ENCODE assay signal across 17 mouse cellular contexts in the genomic region with DNA sequence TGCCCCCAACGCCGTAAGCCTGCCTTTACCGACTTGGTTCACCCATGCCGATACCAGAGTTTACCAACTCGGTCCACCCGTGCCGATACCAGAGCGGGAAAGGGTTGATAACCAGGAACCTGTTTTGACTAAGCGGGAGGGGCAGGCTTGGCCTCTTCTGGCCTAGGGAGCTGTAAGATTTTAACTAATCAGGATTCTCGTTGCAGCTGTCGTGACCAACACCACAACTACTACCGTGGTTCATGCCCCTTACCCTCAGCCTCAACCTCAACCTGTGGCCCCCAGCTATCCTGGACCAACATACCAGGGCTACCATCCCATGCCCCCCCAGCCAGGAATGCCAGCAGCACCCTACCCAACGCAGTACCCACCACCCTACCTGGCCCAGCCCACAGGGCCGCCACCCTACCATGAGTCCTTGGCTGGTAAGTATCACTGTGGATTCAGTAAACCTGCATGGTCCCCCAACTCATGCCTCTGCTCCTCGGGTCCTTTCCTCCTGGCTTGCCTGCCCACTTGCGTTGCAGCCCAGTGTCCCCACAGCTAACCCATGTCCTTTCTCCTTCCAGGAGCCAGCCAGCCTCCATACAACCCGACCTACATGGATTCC. TPM values are rescaled to one million over a fixed set of nuclear protein-coding genes. Genes with fewer than 3 reads are reported as not detected.
A peak's percentile ranks its signal among the peaks of the same experiment; 100 is the strongest.
DNase-seq lines count a peak whose midpoint lies in the region; ATAC-seq and TF ChIP-seq lines count a peak whose summit lies in the region.
"Had no signal": no experiment of that assay in that cellular context is flagged by ENCODE, and none has a peak within 500 bp of the region (broad histone marks: within the 10 kb centered on the region; RNA-seq: fewer than 3 reads in every experiment).

No protein-coding gene starts in this region.

- no peak for DNase-seq in liver, adult 2 months (ENCODE audit: extremely low read depth, low read depth, low spot score)
- peak; percentile 42 for DNase-seq in testis, postnatal 10 days (ENCODE audit: low spot score)
- DNase-seq in testis, postnatal 14 days (ENCODE audit: low spot score), result no peak
- DNase-seq in G1E (ENCODE audit: low spot score), result no peak
- DNase-seq in urinary bladder, adult 2 months (ENCODE audit: low spot score), result no peak
- DNase-seq: adrenal gland, postnatal 25 days; cerebellum, postnatal 36 days; forebrain, postnatal 0 days; lung, postnatal 10 days; right cerebral cortex, adult 18-20 months had no signal

- ATAC-seq in liver, embryonic 12.5 days, result no peak
- ATAC-seq in G1E (ENCODE audit: extremely low read depth, insufficient number of reproducible peaks, low FRiP score, poor library complexity, severe bottlenecking), result no peak
- ATAC-seq: forebrain, postnatal 0 days; inflammation-experienced regulatory T-cells, adult 6 months had no signal

- no peaks in the 10 kb centered on the region for H3K36me3 ChIP-seq in liver, adult 2 months (ENCODE audit: control insufficient read depth, insufficient read depth, low read length)
- peaks cover 38% of the 10 kb centered on the region for H3K36me3 ChIP-seq in liver, embryonic 12.5 days
- H3K36me3 ChIP-seq in G1E (replicated peaks), result peaks cover 76% of the 10 kb centered on the region
- peaks cover 20% of the 10 kb centered on the region for H3K36me3 ChIP-seq in small intestine, adult 2 months (ENCODE audit: control insufficient read depth, insufficient read depth, low read length)

- no peak for TF ChIP-seq CTCF in liver, adult 2 months (IDR thresholded peaks at IDR 0.05; ENCODE audit: low read depth, low read length)
- no peak for TF ChIP-seq CTCF in G1E (IDR thresholded peaks at IDR 0.05; ENCODE audit: low read depth, low read length)
- no peak for TF ChIP-seq CTCF in small intestine, adult 2 months (IDR thresholded peaks at IDR 0.05; ENCODE audit: extremely low read depth, insufficient read length, insufficient replicate concordance, low read depth, low read length)

- peak overlapping the region; percentile 1; the same call in 1 of the 2 replicates for H3K9ac ChIP-seq in liver, adult 2 months (ENCODE audit: low read depth, low read length)
- H3K9ac ChIP-seq in liver, embryonic 12.5 days, result no peak overlapping the region
- H3K9ac ChIP-seq: heart, embryonic 13.5 days; limb, embryonic 13.5 days had no signal

- no peaks in the 10 kb centered on the region for H3K9me3 ChIP-seq in liver, embryonic 12.5 days (replicated peaks)
- no peaks in the 10 kb centered on the region for H3K9me3 ChIP-seq in G1E (replicated peaks)
- H3K9me3 ChIP-seq: forebrain, embryonic 10.5 days; heart, embryonic 13.5 days; hindbrain, embryonic 13.5 days; limb, embryonic 13.5 days had no signal

- no peaks in the 10 kb centered on the region for H3K27me3 ChIP-seq in liver, adult 2 months (ENCODE audit: control insufficient read depth, insufficient read depth, low read length)
- no peaks in the 10 kb centered on the region for H3K27me3 ChIP-seq in liver, embryonic 12.5 days (replicated peaks)
- no peaks in the 10 kb centered on the region for H3K27me3 ChIP-seq in G1E (ENCODE audit: insufficient read depth, low read length)
- H3K27me3 ChIP-seq in small intestine, adult 2 months (ENCODE audit: control insufficient read depth, insufficient read depth, low read length), result no peaks in the 10 kb centered on the region
- H3K27me3 ChIP-seq: heart, embryonic 13.5 days; hindbrain, embryonic 13.5 days; limb, embryonic 13.5 days had no signal

- H3K4me3 ChIP-seq in liver, adult 2 months (ENCODE audit: insufficient read depth, low read depth, low read length), result no peak overlapping the region
- H3K4me3 ChIP-seq in liver, embryonic 12.5 days, result no peak overlapping the region
- H3K4me3 ChIP-seq in G1E (ENCODE audit: low read depth, low read length), result peak overlapping the region; percentile 67; the same call in 1 of the 2 replicates
- peak overlapping the region; percentile 59 for H3K4me3 ChIP-seq in small intestine, adult 2 months (ENCODE audit: low read depth, low read length)
- H3K4me3 ChIP-seq: heart, embryonic 13.5 days; limb, embryonic 13.5 days had no signal

- peaks cover 12% of the 10 kb centered on the region for H3K4me1 ChIP-seq in liver, adult 2 months (ENCODE audit: control insufficient read depth, insufficient read depth, low read length)
- peaks cover 52% of the 10 kb centered on the region for H3K4me1 ChIP-seq in liver, embryonic 12.5 days
- peaks cover 80% of the 10 kb centered on the region for H3K4me1 ChIP-seq in G1E (ENCODE audit: insufficient read depth, low read depth, low read length)
- H3K4me1 ChIP-seq in small intestine, adult 2 months (ENCODE audit: control insufficient read depth, insufficient read depth, insufficient read length, low read length), result peaks cover 24% of the 10 kb centered on the region

- H3K27ac ChIP-seq in liver, adult 2 months (replicated peaks; ENCODE audit: insufficient read depth, low read depth, low read length), result no peak overlapping the region
- H3K27ac ChIP-seq in liver, embryonic 12.5 days, result no peak overlapping the region
- H3K27ac ChIP-seq in small intestine, adult 2 months (ENCODE audit: insufficient read depth, low read depth, low read length), result no peak overlapping the region; the same call in 1 of the 2 replicates
- H3K27ac ChIP-seq: hindbrain, embryonic 13.5 days; limb, embryonic 13.5 days had no signal

- no peak overlapping the region for H3K4me2 ChIP-seq in liver, embryonic 12.5 days

- TF ChIP-seq POLR2A in liver, adult 2 months (IDR thresholded peaks at IDR 0.05; ENCODE audit: extremely low read depth, insufficient read depth, low read length), result no peak
- TF ChIP-seq POLR2A in small intestine, adult 2 months (IDR thresholded peaks at IDR 0.05; ENCODE audit: low read depth, low read length), result no peak

- peaks cover 11% of the 10 kb centered on the region; the same call in 1 of the 2 replicates for H3K79me2 ChIP-seq in liver, adult 2 months (ENCODE audit: control insufficient read depth, insufficient read depth, low read length)

- WGBS in liver, adult 2 months, result 92% methylated on average over 17 of the region's 17 CpGs
- 83% methylated on average over 17 of the region's 17 CpGs for WGBS in liver, embryonic 12.5 days (ENCODE audit: insufficient replicate concordance)
- WGBS in small intestine, adult 2 months, result 86% methylated on average over 17 of the region's 17 CpGs

RNA-seq across cellular contexts. Expression of a gene that starts 3.3 kb away (rescaled TPM):
- total RNA-seq in liver, adult 2 months (2014; rRNA removed), result 7.7 and 8.4 TPM in 2 replicates
- 30.7 and 41.1 TPM in 2 replicates for polyA plus RNA-seq in liver, adult 2 months (2012; rRNA removed)
- 8.8 and 9.1 TPM in 2 replicates for polyA plus RNA-seq in liver, embryonic 12.5 days (2016; fragmentation: Nextera tagmentation; extraction: Ambion mirVana)
- total RNA-seq in G1E (2014; fragmentation: Nextera tagmentation), result 9.6 and 14.4 TPM in 2 replicates
- 12.2 and 19.6 TPM in 2 replicates for total RNA-seq in G1E (2017)
- polyA plus RNA-seq in G1E (2012), result 15.1 and 27.4 TPM in 2 replicates
- 51.9 and 174 TPM in 2 replicates for polyA plus RNA-seq in small intestine, adult 2 months (2012; rRNA removed)
- 37.3 and 41.4 TPM in 2 replicates for polyA plus RNA-seq in urinary bladder, adult 2 months (2012; rRNA removed)

RNA-seq across cellular contexts. Expression of a gene that starts 17.7 kb away (rescaled TPM):
- 5.1 and 5.4 TPM in 2 replicates for total RNA-seq in liver, adult 2 months (2014; rRNA removed)
- 9.2 and 10.3 TPM in 2 replicates for polyA plus RNA-seq in liver, adult 2 months (2012; rRNA removed)
- polyA plus RNA-seq in liver, embryonic 12.5 days (2016; fragmentation: Nextera tagmentation; extraction: Ambion mirVana), result 18.6 and 19.4 TPM in 2 replicates
- total RNA-seq in G1E (2014; fragmentation: Nextera tagmentation), result 16.4 and 17.9 TPM in 2 replicates
- total RNA-seq in G1E (2017), result 18.1 and 22.8 TPM in 2 replicates
- 8.5 and 9.2 TPM in 2 replicates for polyA plus RNA-seq in G1E (2012)
- polyA plus RNA-seq in small intestine, adult 2 months (2012; rRNA removed), result 5.8 and 10.7 TPM in 2 replicates
- polyA plus RNA-seq in urinary bladder, adult 2 months (2012; rRNA removed), result 17.1 and 17.6 TPM in 2 replicates

RNA-seq across cellular contexts. Expression of a gene that starts 17.8 kb away (rescaled TPM):
- total RNA-seq in liver, adult 2 months (2014; rRNA removed), result 20.8 and 23.8 TPM in 2 replicates
- polyA plus RNA-seq in liver, adult 2 months (2012; rRNA removed), result 144 and 205 TPM in 2 replicates
- 19.0 and 21.5 TPM in 2 replicates for polyA plus RNA-seq in liver, embryonic 12.5 days (2016; fragmentation: Nextera tagmentation; extraction: Ambion mirVana)
- total RNA-seq in G1E (2014; fragmentation: Nextera tagmentation) (17.1 and 24.2 TPM in 2 replicates), G1E (2017) (50.0 and 50.6 TPM in 2 replicates)
- 207 and 259 TPM in 2 replicates for polyA plus RNA-seq in G1E (2012)
- polyA plus RNA-seq in small intestine, adult 2 months (2012; rRNA removed), result 406 and 675 TPM in 2 replicates
- polyA plus RNA-seq in urinary bladder, adult 2 months (2012; rRNA removed), result 201 and 202 TPM in 2 replicates

RNA-seq across cellular contexts. Expression of a gene that starts 26.1 kb away (rescaled TPM):
- total RNA-seq in liver, adult 2 months (2014; rRNA removed), result 7.5 and 8.6 TPM in 2 replicates
- polyA plus RNA-seq in liver, adult 2 months (2012; rRNA removed), result 7.2 and 8.2 TPM in 2 replicates
- polyA plus RNA-seq in liver, embryonic 12.5 days (2016; fragmentation: Nextera tagmentation; extraction: Ambion mirVana), result 14.5 and 15.3 TPM in 2 replicates
- 4.7 and 5.0 TPM in 2 replicates for total RNA-seq in G1E (2014; fragmentation: Nextera tagmentation)
- total RNA-seq in G1E (2017), result 16.0 and 16.8 TPM in 2 replicates
- polyA plus RNA-seq in G1E (2012), result 8.0 and 8.8 TPM in 2 replicates
- polyA plus RNA-seq in small intestine, adult 2 months (2012; rRNA removed), result 5.5 and 11.3 TPM in 2 replicates
- 10.9 and 14.0 TPM in 2 replicates for polyA plus RNA-seq in urinary bladder, adult 2 months (2012; rRNA removed)

RNA-seq across cellular contexts. Expression of a gene that starts 26.2 kb away (rescaled TPM):
- 53.4 and 54.7 TPM in 2 replicates for total RNA-seq in liver, adult 2 months (2014; rRNA removed)
- 23.3 and 24.4 TPM in 2 replicates for polyA plus RNA-seq in liver, adult 2 months (2012; rRNA removed)
- 522 and 538 TPM in 2 replicates for polyA plus RNA-seq in liver, embryonic 12.5 days (2016; fragmentation: Nextera tagmentation; extraction: Ambion mirVana)
- total RNA-seq in G1E (2014; fragmentation: Nextera tagmentation) (133 and 230 TPM in 2 replicates), G1E (2017) (413 and 422 TPM in 2 replicates)
- polyA plus RNA-seq in G1E (2012), result 429 and 438 TPM in 2 replicates
- polyA plus RNA-seq in small intestine, adult 2 months (2012; rRNA removed), result 0.58 and 1.6 TPM in 2 replicates
- polyA plus RNA-seq in urinary bladder, adult 2 months (2012; rRNA removed), result 118 and 126 TPM in 2 replicates

Comparison
In these comparisons a context has a peak if more than half of its experiments do, and no peak if none do; other contexts are left out.
1. H3K4me3 ChIP-seq: peak in G1E (single experiment) and small intestine, adult 2 months (single experiment); none in liver, adult 2 months (single experiment) and liver, embryonic 12.5 days (single experiment).